Mouse (Mus musculus) bone marrow macrophage, adult 2 months (primary cell): Measurements from ENCODE around the gene Cdh18.

Source experiments
- CTCF ChIP-seq: IDR thresholded peaks from 2 replicates; pipeline ENCODE4 v1.5.1; 2012; ENCODE audit warnings: low read depth, mild to moderate bottlenecking, low read length, moderate library complexity
- POLR2A ChIP-seq: IDR thresholded peaks from 2 replicates; pipeline ENCODE4 v1.6.1; 2012; ENCODE audit warnings: mild to moderate bottlenecking, low read depth, low read length, borderline replicate concordance

GRCm38 (mm10) chr15:23448542-23448941, 899.7 kb downstream of the Cdh18 start:
- TF ChIP-seq CTCF (no peak), POLR2A (no peak)
